Mouse (Mus musculus): Measurements from ENCODE around the gene Hoxd13.

Hoxd13 gene

DNA sequence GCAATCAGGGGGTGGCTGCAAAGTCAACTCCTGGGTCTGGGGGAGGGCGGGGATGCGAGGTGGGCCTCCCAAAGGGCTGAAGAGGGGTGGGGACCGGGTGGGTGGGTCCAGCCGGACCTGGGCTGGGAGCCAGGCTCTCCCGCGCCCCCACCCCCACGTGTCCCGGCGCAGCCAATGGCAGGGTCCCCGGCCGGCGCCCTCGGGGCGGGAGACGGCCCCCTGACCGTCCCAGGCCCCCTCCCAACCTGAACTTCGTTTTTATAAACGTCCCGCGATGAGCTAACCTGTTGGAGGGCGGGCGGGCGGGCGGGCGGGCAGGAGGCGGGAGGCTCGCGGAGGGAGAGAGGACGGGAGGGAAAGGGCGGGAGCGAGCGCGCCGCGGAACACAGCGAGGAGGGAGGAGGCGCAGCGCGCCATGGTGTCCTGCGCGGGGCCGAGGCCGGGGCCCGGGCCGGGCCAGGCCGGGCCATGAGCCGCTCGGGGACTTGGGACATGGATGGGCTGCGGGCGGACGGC, at the start of gene Hoxd13:
Gene Hoxd13 (plus strand): TSS at position 469 of the 516 bp plus-strand sequence.
- in situ Hi-C loops (cut with MboI, MseI): loop anchor here in 1 of 2 experiments (5.0 to 25.0 kb wide), 2 partner anchors 606 to 1081 kb away; partner anchors contain the start of gene Chrna1

DNA sequence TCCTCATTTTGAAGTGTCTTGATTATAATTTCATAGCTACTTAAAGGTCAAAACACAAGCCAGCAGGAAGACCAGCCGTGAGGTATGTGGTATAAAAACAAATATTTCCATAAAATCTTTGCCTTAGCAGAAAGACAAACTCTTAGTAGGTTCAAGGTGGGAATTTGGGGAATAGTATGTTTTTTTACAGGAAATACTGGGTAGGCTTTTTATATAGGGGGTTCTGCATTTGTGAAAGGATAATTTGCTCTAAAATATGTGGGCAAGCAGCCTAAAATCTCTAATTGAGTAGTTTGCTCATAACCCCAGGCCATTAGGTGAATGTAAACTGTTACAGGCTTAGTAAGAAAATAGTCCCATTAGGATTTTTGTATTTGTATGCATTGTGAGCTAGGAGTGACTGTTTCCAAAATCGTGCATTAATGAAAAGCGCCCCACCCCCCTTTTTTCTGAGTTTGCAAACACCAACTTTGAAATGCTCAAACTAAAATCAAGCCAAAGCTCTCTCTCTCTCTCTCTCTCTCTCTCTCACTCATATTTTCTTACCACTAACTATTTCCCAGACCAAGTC, 48.3 kb upstream of the Hoxd13 start:
- in situ Hi-C loops (cut with MboI, MseI): no loop called here

DNA sequence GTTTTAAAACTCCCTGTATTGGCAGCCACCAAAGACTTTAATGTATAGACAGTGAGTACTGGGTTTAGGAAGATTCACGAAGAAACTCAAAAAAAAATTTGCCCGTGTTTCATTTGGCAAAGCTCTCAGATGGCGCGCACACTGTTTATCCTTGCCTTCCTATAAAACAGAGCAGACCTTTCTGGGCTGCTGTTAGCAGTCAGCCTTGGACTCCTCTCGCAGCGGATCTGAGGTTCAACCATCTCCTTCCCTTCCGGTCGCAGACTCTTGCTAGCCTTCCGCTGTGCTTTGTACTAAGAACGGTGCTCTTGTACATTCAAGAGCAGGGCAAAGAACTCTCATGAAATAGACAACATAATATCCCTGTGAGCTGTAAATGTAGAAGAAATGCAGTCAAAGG, 47.7 kb upstream of the Hoxd13 start:
- in situ Hi-C loops (cut with MboI, MseI): no loop called here

DNA sequence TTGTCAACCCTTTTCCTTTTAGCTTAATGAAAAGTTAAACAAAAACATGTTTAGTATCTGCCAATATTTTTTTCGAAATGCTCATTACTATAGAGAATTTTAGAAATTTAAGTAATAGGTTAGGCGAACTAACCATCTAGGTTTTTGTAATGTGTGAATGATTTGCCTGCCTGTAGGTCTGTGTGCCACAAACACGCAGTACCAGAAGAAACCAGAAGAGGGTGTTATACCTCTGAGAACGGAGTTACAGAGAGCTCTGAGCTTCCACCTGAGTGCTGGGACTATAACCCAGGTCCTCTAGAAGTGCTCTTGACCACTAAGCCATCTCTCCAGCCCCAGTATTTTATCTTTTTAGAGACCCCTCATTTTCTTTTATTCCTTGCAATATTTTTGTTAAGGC, 32.7 kb upstream of the Hoxd13 start:
- in situ Hi-C loops (cut with MboI, MseI): no loop called here

DNA sequence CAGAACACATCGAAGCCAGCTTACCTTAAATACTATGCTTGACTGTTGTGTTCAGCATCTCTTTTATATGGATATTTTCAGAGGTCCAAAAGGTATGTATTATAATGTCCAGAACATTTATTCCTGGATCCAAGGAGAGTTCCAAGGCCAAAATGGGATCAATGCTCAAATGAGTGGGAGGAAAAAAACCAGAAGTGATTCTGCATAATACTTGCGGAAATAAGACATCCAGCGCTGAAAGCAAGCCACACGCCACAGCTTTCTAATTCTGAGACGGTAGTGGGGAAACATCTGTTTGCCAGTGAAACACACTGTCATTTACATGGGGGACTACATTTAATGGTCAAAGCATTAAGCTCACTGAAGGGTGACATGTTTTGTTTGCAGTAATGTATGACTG, 25.7 kb upstream of the Hoxd13 start:
- in situ Hi-C loops (cut with MboI, MseI): loop anchor here in 1 of 2 experiments (5.0 kb wide), 1 partner anchor 345 kb away; no protein-coding TSS in a partner anchor

DNA sequence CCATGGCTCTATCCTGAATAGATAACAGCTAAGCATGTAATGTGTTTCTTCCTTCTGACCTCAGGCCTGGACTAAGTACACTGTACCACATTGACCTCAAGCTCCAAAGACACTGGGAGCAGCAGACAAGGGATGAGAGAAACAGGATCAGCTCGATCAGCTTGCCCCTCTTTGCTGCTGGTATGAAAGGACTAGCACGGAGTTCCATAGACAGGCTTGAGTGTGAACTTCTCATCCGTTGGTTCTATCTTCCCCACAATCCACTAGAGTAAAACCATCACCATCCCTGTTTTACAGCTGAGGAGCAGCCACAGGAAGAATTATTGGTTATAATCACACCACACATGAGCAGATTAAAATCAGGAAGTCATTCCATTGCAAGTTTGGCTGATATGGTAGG, 22.5 kb upstream of the Hoxd13 start:
- in situ Hi-C loops (cut with MboI, MseI): no loop called here

DNA sequence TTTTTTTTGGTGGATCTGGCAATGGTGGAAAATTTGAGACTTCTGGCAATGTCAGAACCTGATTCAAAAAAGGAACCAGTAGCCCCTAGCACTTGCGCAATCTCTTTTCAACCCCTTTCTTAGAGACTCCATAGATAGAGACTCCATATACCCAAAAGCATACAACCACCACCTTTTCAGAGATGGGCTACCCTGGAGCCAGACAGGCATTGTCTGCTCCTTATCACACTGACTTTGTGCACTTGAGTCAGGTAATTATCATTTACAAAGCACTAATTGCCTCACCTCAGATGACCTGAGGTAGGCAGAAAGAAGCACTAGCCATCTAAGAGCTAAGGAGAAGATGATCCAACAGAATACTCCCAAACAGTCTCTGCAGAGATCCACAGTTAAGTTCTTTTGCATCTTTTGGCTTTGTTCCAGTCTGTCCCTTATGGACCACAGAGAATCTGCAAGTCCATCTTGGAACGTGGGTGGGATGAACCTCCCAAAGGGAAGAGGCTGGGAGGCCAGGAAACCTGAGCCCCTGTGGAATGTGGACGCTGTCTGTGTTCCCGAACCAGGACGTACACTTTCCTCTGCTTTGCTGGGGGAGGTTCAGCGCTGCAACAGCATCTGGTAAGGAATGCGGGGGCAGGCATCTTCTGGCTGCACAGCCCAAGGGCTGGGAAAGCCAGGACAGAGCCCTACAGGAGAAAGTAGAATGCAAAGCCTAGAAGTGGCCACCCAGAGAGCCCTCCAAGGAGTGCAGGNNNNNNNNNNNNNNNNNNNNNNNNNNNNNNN, 20.8 kb upstream of the Hoxd13 start:
- in situ Hi-C loops (cut with MboI, MseI): no loop called here

DNA sequence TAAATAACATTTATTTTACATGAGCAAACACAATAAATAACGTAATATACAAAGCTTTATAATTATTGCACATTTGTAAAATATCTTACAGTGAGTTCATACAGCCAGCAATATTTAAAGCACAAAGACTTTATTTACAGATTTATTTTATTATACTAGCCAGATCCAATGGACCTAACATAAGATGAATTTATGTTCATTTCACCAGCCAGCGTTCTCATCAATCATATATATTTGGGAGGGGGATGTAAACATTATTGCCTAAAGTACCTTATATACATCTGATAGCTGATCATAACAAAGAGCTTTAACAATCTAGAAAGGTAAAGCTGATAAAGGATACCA, 15.1 kb upstream of the Hoxd13 start:
- in situ Hi-C loops (cut with MboI, MseI): loop anchor here in 1 of 2 experiments (25.0 kb wide), 1 partner anchor 1066 kb away; the partner anchor contains the start of gene Chrna1

DNA sequence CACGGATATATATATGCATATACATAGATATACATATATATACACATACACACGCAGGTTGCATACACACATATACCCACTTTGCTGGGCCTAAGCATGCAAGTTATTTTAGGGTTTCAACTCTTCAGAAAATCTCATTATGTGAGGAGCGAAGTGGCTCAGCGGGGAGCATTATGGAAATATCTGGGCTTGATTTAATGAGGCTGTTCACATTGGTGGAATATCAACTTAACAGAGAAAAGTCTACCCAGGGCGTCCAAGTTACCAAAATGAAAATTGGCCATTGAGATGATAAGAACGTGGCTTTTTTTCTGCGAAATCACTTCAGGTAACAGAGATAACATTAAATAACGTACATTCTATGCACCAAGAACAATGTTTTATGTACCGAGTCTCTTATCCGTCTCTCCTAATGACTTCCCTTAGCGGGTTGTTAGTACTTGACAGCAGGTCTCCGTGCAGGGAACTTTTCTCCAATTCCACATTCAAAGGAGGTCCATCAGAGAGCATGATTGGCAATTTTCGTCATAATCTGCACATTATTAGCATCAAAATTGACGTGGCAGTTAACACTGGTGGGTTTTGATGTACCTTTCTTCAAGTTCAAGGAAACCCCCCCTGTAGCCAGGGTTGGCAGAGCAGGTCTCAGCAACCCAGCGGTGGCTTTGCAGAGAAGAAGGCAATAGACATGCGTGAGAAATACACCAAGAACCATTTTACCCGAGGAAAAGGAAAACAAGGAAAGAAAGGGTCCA, 14.2 kb upstream of the Hoxd13 start:
- in situ Hi-C loops (cut with MboI, MseI): loop anchor here in 1 of 2 experiments (25.0 kb wide), 1 partner anchor 1067 kb away; the partner anchor contains the start of gene Chrna1

DNA sequence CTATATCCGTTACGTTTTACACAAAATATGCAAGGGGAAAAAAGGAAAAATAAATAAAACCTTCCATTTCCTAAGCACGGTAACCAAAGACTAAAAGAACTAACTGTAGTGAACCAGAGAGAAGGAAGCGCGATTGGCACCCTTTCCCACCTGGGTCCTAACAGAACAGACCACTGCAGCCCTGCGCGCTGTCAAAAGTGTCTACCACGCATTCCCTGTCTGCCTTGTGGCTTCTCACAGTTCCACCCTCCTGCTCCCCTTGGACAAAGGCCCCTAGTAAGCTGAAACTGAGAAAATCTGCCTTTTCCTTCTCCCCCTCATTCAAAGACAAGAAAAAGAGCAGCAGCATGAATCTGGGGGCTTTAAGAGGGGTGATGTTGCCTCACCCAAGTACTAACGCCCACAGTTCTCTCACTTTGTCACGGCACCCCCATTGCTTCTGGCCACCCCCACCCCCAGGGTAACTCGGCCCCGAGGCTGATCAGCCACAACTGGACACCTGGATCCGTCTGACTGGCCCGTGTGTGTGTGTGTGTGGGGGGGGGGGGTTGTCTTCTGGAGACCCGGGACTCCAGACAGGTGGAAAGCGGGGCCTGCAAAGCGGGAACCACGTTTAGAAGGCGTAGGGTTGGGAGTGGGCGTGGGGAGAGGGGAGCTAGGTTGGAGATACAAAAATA, 13.2 kb upstream of the Hoxd13 start:
- in situ Hi-C loops (cut with MboI, MseI): loop anchor here in 1 of 2 experiments (5.0 to 25.0 kb wide), 2 partner anchors 73 to 1068 kb away; partner anchors contain the start of gene Chrna1

DNA sequence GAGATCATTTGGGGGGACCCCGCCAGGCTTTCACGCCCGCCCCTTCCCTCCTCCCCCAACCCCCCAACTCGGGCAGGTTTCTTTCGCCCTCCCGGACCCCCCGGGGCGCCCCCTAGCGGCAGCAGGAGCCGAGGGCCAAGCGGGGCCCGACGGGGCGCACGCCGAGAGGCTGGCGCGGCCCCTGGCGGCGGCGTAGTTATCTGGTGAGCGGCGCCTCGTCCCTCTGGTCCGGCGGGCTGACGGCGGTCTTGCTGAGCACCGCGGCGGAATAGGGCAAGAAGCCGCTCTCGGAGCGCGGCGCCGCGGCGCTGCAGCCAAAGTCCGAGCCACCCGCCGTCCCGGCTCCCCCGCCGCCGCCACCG, 12.7 kb upstream of the Hoxd13 start:
- in situ Hi-C loops (cut with MboI, MseI): loop anchor here in 1 of 2 experiments (5.0 to 25.0 kb wide), 2 partner anchors 73 to 1068 kb away; partner anchors contain the start of gene Chrna1

DNA sequence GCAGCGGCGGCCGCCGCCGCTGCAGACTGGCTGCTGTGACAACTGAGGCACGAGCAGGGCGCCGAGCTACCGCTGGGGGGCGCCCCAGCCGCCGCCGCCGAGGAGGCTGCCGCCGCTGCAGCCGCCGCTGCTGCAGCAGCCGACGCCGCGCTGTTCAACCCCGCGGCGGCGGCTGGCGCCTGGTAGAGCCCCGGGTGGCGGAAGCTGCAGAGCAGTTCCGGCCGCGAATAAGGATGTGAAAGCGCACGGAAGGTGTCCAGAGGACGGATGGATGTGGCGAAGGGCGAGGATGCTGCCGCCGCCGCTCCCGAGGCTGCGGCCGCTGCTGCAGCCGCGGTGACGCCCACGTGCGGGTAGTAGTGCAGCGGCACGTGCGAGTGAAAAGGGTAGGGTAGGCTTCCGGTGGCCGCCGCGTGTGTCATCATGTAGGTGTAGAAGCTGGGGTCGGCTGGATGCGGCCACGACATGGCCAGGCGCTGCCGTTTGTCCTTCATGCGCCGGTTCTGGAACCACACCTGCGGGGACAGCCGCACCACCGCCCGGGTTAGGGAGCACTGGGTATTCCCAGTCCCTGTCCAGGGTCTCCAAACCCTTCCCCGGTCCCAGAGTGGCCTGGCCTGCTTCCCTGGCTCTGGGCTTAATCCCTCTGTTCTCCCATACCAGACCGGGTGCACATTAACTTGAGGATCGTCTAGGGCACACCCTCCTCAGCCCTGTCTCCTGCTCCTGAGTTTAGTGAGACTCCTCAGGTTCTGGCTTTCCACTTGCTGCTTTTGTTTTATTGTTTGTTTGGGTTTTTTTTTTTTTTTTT, 12.1 kb upstream of the Hoxd13 start:
- in situ Hi-C loops (cut with MboI, MseI): loop anchor here in 1 of 2 experiments (5.0 to 25.0 kb wide), 2 partner anchors 74 to 1069 kb away; partner anchors contain the start of gene Chrna1

DNA sequence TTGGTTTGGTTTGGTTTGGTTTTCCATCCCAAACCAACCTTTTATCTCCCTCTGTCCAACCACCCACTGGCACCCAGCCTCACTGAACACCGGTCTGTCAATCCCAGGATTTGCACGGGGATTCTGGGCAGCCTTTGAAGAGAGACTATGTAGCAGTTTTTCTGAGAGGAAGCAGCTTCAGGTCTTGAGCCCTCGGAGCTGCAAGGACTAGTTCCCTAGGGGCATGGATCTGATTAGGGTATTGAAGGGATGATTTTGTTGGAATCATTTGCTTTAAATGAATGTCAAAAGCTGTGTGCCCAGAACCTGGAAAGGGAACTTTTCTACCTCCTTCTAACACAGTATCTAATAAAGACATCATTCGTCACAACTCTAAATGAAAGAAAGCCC, 11.5 kb upstream of the Hoxd13 start:
- in situ Hi-C loops (cut with MboI, MseI): loop anchor here in 1 of 2 experiments (5.0 to 25.0 kb wide), 2 partner anchors 74 to 1069 kb away; partner anchors contain the start of gene Chrna1

DNA sequence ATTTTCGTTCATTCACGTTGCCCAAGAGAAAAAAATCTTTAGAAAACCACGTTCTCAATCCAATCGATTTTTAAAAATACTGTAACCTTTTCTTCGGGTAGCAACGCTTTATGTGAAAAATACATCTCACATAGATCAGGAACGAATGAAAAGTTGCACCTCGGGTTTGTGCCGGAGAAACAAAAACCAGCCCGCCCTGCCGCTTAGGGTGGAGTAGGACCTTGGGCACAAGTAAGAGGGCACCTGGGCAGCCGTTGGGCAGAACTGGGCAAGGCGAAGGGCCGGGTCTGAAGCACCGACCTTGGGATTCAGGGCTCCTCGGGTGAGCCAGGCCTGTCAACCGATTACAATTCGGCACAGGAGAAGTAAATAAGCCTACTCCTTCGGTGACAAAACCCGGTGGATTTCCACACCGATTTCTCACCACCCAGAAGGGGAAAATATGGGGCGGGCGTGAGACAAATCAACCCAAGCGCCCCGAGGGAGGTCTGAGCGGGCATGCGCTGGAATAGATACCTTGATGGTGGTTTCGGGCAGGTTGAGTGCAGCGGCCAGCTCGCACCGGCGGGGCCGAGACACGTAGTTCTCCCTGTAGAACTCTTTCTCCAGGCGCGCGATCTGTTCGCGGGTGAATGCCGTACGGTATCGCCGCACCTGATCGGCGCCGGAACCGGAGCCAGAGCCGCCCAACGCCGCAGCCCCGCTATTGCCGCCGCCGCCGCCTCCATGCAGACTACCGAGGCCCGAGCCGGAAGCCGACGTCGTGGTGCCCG, 10.7 kb upstream of the Hoxd13 start:
- in situ Hi-C loops (cut with MboI, MseI): loop anchor here in 1 of 2 experiments (5.0 to 25.0 kb wide), 2 partner anchors 75 to 1070 kb away; partner anchors contain the start of gene Chrna1

DNA sequence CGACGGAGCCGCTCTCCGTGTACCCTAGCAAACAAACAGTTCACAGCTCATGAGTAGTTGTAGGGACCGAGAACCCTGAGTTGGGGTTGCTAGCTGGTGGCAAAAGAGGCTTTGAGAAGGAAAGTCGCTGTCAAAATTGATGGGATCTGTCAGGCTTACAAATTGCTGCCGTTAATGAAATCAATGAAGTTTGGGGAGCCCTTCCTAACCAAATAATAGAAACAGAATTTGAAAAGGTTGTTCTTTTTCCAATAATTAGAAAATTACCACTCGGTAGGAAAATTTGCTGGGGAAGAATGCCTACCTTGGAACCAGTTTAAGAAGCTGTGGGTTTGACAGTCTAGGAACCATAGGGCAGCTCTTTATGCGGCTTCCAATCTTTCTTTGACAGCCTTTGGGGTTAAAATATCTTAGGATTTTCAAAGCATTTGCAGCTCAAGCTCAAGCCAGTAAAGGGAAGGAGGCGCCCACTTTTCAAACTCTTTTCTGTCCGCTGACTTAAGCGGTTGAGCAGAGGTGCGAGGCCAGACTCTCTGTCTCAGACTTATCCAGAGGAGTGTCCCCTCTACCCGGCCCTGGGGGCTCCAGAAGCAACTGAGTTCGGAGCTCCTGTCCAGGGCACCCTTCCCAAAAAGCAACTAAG, 10.0 kb upstream of the Hoxd13 start:
- in situ Hi-C loops (cut with MboI, MseI): loop anchor here in 1 of 2 experiments (5.0 to 25.0 kb wide), 2 partner anchors 76 to 1071 kb away; partner anchors contain the start of gene Chrna1

DNA sequence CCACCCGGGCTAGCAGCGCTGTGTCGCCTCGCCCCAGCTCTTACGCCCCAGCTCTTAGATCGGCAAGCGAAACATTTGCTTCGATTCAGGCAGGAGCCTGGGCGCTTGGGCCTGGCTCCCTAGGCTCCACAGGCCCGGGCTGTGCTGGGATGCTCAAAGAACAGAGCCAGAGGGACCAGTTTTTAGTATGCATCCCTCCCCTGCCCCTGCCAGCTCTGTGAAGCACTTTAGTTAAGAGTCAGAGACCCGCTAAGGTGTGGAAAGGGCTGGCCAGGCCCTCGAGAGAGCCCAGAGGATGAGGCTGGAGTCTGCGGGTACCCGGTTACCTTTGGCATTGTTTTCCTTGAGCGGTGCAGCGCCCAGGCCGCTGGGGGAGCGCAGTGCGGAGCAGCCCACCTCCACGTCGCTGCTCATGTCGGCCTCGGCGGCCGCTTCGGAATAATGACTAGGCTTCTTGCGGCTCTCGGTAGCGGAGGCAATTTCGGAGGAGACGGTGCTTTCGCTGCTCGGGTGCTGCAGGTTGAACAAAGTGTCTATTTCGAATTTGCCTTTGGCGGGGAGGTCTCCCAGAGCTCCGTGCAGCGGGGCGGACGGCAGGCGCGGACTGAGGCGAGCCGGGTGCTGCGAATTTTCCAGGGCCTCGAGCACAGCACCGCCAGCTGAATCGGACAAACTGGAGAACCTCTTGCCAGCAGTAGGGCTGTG, 9.3 kb upstream of the Hoxd13 start:
- in situ Hi-C loops (cut with MboI, MseI): loop anchor here in 1 of 2 experiments (5.0 to 25.0 kb wide), 2 partner anchors 77 to 1072 kb away; partner anchors contain the start of gene Chrna1

DNA sequence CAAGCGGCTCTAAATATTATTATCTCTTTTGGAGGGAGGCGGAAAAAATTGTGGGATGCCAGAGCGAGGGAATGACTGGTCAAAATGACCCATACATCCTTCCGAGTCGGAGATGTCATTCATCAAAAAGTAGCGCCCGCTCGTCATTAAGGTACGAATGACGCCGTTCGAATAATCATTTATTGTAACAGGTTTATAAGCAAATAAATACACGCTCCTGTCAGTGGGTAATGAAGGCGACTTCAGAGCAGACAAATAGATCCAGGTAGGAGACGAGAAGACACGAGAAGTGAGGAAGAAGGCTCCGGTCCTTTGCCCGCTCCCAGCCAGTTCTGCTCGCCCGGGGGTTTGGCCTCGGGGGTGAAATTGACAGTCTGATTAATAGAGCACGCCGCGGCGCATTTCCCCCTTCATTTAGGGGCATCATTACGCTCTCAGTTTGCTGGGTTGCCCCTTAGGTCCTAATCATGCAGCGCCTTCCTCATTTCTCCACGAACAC, 8.6 kb upstream of the Hoxd13 start, which contains the start of gene Evx2:
Gene Evx2 (minus strand): TSS at position 51 of the 499 bp plus-strand sequence.
- in situ Hi-C loops (cut with MboI, MseI): loop anchor here (5.0 to 25.0 kb wide), 5 partner anchors 77 to 1072 kb away; partner anchors contain the start of genes Chrna1 (in 1 of the 2) and Lnpk (in 1 of the 2)
